Comparison of ENCODE assay signal across 10 mouse cellular contexts in the genomic region with DNA sequence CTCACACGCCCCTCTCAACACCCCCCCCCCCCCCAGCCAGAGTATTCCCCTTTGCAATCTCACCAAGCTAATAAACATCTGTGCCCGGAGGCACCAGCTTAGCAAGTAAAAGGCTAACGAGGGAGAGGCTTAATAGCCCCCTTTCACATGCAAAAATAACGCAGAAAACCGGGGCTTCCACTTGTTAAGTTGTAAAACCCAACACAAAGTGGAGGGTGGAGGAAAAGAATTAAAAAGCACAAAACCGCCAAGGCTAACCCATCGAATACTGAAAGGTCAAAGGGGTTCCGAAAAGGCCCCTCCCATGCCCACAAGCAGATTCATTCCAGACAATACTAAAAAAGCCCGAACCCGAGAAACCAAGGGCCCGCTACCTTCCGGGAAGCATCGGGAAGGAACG. TPM values are rescaled to one million over a fixed set of nuclear protein-coding genes. Genes with fewer than 3 reads are reported as not detected.
DNase-seq lines count a peak whose midpoint lies in the region; ATAC-seq lines count a peak whose summit lies in the region.
"Had no signal": no experiment of that assay in that cellular context is flagged by ENCODE, and none has a peak within 500 bp of the region (broad histone marks: within the 10 kb centered on the region; RNA-seq: fewer than 3 reads in every experiment).

No protein-coding gene starts in this region.

- no peak for DNase-seq in heart, postnatal 36 days
- peak; percentile 98 for DNase-seq in ES-CJ7 (ENCODE audit: low read depth, low spot score)
- DNase-seq in ovary, postnatal 10 days (ENCODE audit: low spot score), result no peak
- no peak for DNase-seq in urinary bladder, adult 18-20 months (ENCODE audit: low spot score in 2 of 2)
- no peak for DNase-seq in embryo, embryonic 9.5 days (ENCODE audit: extremely low spot score)

- H3K27ac ChIP-seq in heart, embryonic 14.5 days (replicated peaks in 1 of 2; ENCODE audit: control insufficient read depth in 1 of 2, insufficient read depth in 1 of 2, low read depth in 2 of 2, low read length in 2 of 2), result peak overlapping the region in 1 of 2 experiments; percentile 97; a peak in 3 of 4 replicates
- peak overlapping the region; percentile 96 for H3K27ac ChIP-seq in forebrain, embryonic 15.5 days (replicated peaks)
- peak overlapping the region; percentile 75 for H3K27ac ChIP-seq in macrophage

- peaks cover 7 to 27% of the 10 kb centered on the region in 2 experiments for H3K4me1 ChIP-seq in heart, embryonic 14.5 days (ENCODE audit: control insufficient read depth in 2 of 2, insufficient read depth in 2 of 2, low read length in 2 of 2)
- H3K4me1 ChIP-seq in forebrain, embryonic 15.5 days, result peaks cover 32% of the 10 kb centered on the region

- no peak for ATAC-seq in heart, embryonic 14.5 days (ENCODE audit: insufficient number of reproducible peaks, insufficient read depth, low FRiP score, low read depth)
- no peak for ATAC-seq in forebrain, embryonic 15.5 days (replicated peaks)

- peaks cover 57% of the 10 kb centered on the region for H3K79me2 ChIP-seq in macrophage (ENCODE audit: inconsistent target)

- H3K27me3 ChIP-seq in heart, embryonic 14.5 days (ENCODE audit: control insufficient read depth, insufficient read depth, low read length), result no peaks in the 10 kb centered on the region
- H3K27me3 ChIP-seq in forebrain, embryonic 15.5 days, result no peaks in the 10 kb centered on the region
- H3K27me3 ChIP-seq: Patski had no signal

- WGBS in heart, embryonic 14.5 days, result under 1% methylated on average over 14 of the region's 14 CpGs
- WGBS in forebrain, embryonic 15.5 days, result under 1% methylated on average over 14 of the region's 14 CpGs
- WGBS in macrophage (ENCODE audit: missing documents), result under 1% methylated on average over 14 of the region's 14 CpGs

- H3K36me3 ChIP-seq in heart, embryonic 14.5 days (ENCODE audit: control insufficient read depth, insufficient read depth, low read length), result no peaks in the 10 kb centered on the region
- 0 out of 2 replicates have a peak, but pooled peaks cover 3% of the 10 kb centered on the region for H3K36me3 ChIP-seq in forebrain, embryonic 15.5 days
- no peaks in the 10 kb centered on the region for H3K36me3 ChIP-seq in macrophage (ENCODE audit: inconsistent target)

- H3K4me3 ChIP-seq in heart, embryonic 14.5 days (ENCODE audit: control insufficient read depth in 1 of 2, insufficient read depth in 1 of 2, low read depth in 1 of 2, low read length in 2 of 2), result peak overlapping the region; percentile 75 to 87
- peak overlapping the region; percentile 97 for H3K4me3 ChIP-seq in forebrain, embryonic 15.5 days
- H3K4me3 ChIP-seq in macrophage (ENCODE audit: inconsistent target), result peak overlapping the region; percentile 95

- intact Hi-C loops in heart, postnatal 36 days (cut with DNase I), result loop anchor here (2.0 to 5.0 kb wide), 2 partner anchors 54 to 152 kb away; partner anchors contain the start of genes Mrpl11 and Rbm4b

- no peaks in the 10 kb centered on the region for H3K9me3 ChIP-seq in heart, embryonic 14.5 days (ENCODE audit: control insufficient read depth, low read length)
- no peaks in the 10 kb centered on the region for H3K9me3 ChIP-seq in forebrain, embryonic 15.5 days

- peak overlapping the region; percentile 89 for H3K9ac ChIP-seq in heart, embryonic 14.5 days (ENCODE audit: low read length)
- H3K9ac ChIP-seq in forebrain, embryonic 15.5 days (replicated peaks), result peak overlapping the region; percentile 64

- H3K4me2 ChIP-seq in heart, embryonic 14.5 days (ENCODE audit: low read length), result peak overlapping the region; percentile 89
- H3K4me2 ChIP-seq in forebrain, embryonic 15.5 days (replicated peaks), result peak overlapping the region; percentile 87

RNA-seq across cellular contexts. Expression of gene Gm21992, which starts 1.1 kb away (rescaled TPM):
- 20.9 and 24.4 TPM in 2 replicates for polyA plus RNA-seq in heart, embryonic 14.5 days (2014; fragmentation: Nextera tagmentation; extraction: Ambion mirVana)
- total RNA-seq in heart, postnatal 36 days (2021), result 10 to 100 TPM; 18.3 to 19.8 TPM
- polyA plus RNA-seq in forebrain, embryonic 15.5 days (2015; fragmentation: Nextera tagmentation; extraction: Ambion mirVana), result 31.3 and 43.7 TPM in 2 replicates
- 10 to 100 TPM in 24 of 26 experiments, 1 to 10 TPM in 2; 7.4 to 50.9 (median 32.4) TPM for total RNA-seq in macrophage (2018; cell fraction: chromatin; rRNA removed)
- 10 to 100 TPM in 4 of 26 experiments, 1 to 10 TPM in 22; 4.6 to 10.9 (median 7.4) TPM for total RNA-seq in macrophage (2018; cell fraction: cytosol; rRNA removed)
- total RNA-seq in macrophage (2018; cell fraction: nucleus; rRNA removed), result 10 to 100 TPM in 23 of 26 experiments, 1 to 10 TPM in 3; 6.0 to 41.4 (median 21.2) TPM
- 1.3 to 5.1 TPM (median 3.4 TPM) in 3 replicates for polyA plus RNA-seq in macrophage (2018)

RNA-seq across cellular contexts. Expression of gene Rbm14, which starts 1.1 kb away (rescaled TPM):
- polyA plus RNA-seq in heart, embryonic 14.5 days (2014; fragmentation: Nextera tagmentation; extraction: Ambion mirVana), result 41.5 and 42.6 TPM in 2 replicates
- 10 to 100 TPM; 23.0 to 24.5 TPM for total RNA-seq in heart, postnatal 36 days (2021)
- 81.4 and 84.6 TPM in 2 replicates for polyA plus RNA-seq in forebrain, embryonic 15.5 days (2015; fragmentation: Nextera tagmentation; extraction: Ambion mirVana)
- 10 to 100 TPM; 16.7 to 82.1 (median 48.5) TPM for total RNA-seq in macrophage (2018; cell fraction: chromatin; rRNA removed)
- 10 to 100 TPM in 23 of 26 experiments, 1 to 10 TPM in 3; 9.2 to 20.8 (median 13.5) TPM for total RNA-seq in macrophage (2018; cell fraction: cytosol; rRNA removed)
- total RNA-seq in macrophage (2018; cell fraction: nucleus; rRNA removed), result 10 to 100 TPM; 16.2 to 64.4 (median 31.4) TPM
- 10.2 to 18.9 TPM (median 15.8 TPM) in 3 replicates for polyA plus RNA-seq in macrophage (2018)

RNA-seq across cellular contexts. Expression of gene Rbm4, which starts 16.6 kb away (rescaled TPM):
- 55.9 and 63.1 TPM in 2 replicates for polyA plus RNA-seq in heart, embryonic 14.5 days (2014; fragmentation: Nextera tagmentation; extraction: Ambion mirVana)
- total RNA-seq in heart, postnatal 36 days (2021), result 10 to 100 TPM; 42.5 to 43.7 TPM
- polyA plus RNA-seq in forebrain, embryonic 15.5 days (2015; fragmentation: Nextera tagmentation; extraction: Ambion mirVana), result 93.0 and 114 TPM in 2 replicates
- 100 to 1,000 TPM in 21 of 26 experiments, 10 to 100 TPM in 5; 75.1 to 226 (median 155) TPM for total RNA-seq in macrophage (2018; cell fraction: chromatin; rRNA removed)
- total RNA-seq in macrophage (2018; cell fraction: cytosol; rRNA removed), result 10 to 100 TPM; 16.1 to 28.3 (median 21.0) TPM
- total RNA-seq in macrophage (2018; cell fraction: nucleus; rRNA removed), result 100 to 1,000 TPM in 7 of 26 experiments, 10 to 100 TPM in 19; 45.8 to 147 (median 76.8) TPM
- polyA plus RNA-seq in macrophage (2018), result 12.7 to 21.9 TPM (median 16.4 TPM) in 3 replicates

RNA-seq across cellular contexts. Expression of gene Ccs, which starts 28.8 kb away (rescaled TPM):
- 38.8 and 39.0 TPM in 2 replicates for polyA plus RNA-seq in heart, embryonic 14.5 days (2014; fragmentation: Nextera tagmentation; extraction: Ambion mirVana)
- 10 to 100 TPM; 28.4 to 30.3 TPM for total RNA-seq in heart, postnatal 36 days (2021)
- polyA plus RNA-seq in forebrain, embryonic 15.5 days (2015; fragmentation: Nextera tagmentation; extraction: Ambion mirVana), result 36.9 and 39.6 TPM in 2 replicates
- total RNA-seq in macrophage (2018; cell fraction: chromatin; rRNA removed), result 100 to 1,000 TPM in 2 of 26 experiments, 10 to 100 TPM in 24; 13.2 to 120 (median 62.1) TPM
- total RNA-seq in macrophage (2018; cell fraction: cytosol; rRNA removed), result 10 to 100 TPM; 18.0 to 32.4 (median 22.2) TPM
- total RNA-seq in macrophage (2018; cell fraction: nucleus; rRNA removed), result 10 to 100 TPM in 25 of 26 experiments, 1 to 10 TPM in 1; 8.2 to 42.1 (median 23.8) TPM
- 17.8 to 37.0 TPM (median 27.6 TPM) in 3 replicates for polyA plus RNA-seq in macrophage (2018)

RNA-seq across cellular contexts. Expression of gene Ccdc87, which starts 28.9 kb away (rescaled TPM):
- polyA plus RNA-seq in heart, embryonic 14.5 days (2014; fragmentation: Nextera tagmentation; extraction: Ambion mirVana), result not detected in 2 replicates
- not detected for total RNA-seq in heart, postnatal 36 days (2021)
- 0.41 and 0.74 TPM in 2 replicates for polyA plus RNA-seq in forebrain, embryonic 15.5 days (2015; fragmentation: Nextera tagmentation; extraction: Ambion mirVana)
- under 1 TPM in 1 of 26 experiments, not detected in 25; 0.23 TPM for total RNA-seq in macrophage (2018; cell fraction: chromatin; rRNA removed)
- under 1 TPM in 19 of 26 experiments, not detected in 7; 0.04 to 0.13 (median 0.09) TPM for total RNA-seq in macrophage (2018; cell fraction: cytosol; rRNA removed)
- under 1 TPM in 2 of 26 experiments, not detected in 24; 0.17 to 0.32 TPM for total RNA-seq in macrophage (2018; cell fraction: nucleus; rRNA removed)
- polyA plus RNA-seq in macrophage (2018), result 0.07 to 0.10 TPM in 2 of 3 replicates, not detected in the other
- total RNA-seq: hematopoietic stem cell, adult 5-6 weeks had no signal
